Mouse (Mus musculus) liver, embryonic 16.5 days (tissue): ENCODE results near the gene Cttnbp2nl. TPM values are rescaled to one million over a fixed set of nuclear protein-coding genes. Genes with fewer than 3 reads are reported as not detected.

Experiments used
- ATAC-seq: fragments of 200-750 bp; cut with Nextera tagmentation; 2 replicates; pipeline ENCODE4 v1.8.0; 2017; ENCODE audit warnings: low read depth, mild to moderate bottlenecking, moderate number of reproducible peaks, moderate library complexity
- H3K27ac ChIP-seq: fragments of 300-500 bp; sonication (generic); 2 replicates; pipeline ENCODE4 v1.5.1; 2014; ENCODE audit warnings: mild to moderate bottlenecking, low read length
- H3K27me3 ChIP-seq: fragments of 300-500 bp; sonication (generic); 2 replicates; pipeline ENCODE4 v1.6.1; 2014; ENCODE audit warnings: low read depth, low read length, mixed read lengths; ENCODE audit not compliant: control insufficient read depth, insufficient read depth
- H3K36me3 ChIP-seq: fragments of 300-500 bp; sonication (generic); 2 replicates; pipeline ENCODE4 v1.6.1; 2014; ENCODE audit warnings: mild to moderate bottlenecking; ENCODE audit not compliant: control insufficient read depth, insufficient read depth
- H3K4me1 ChIP-seq: fragments of 300-500 bp; sonication (generic); 2 replicates; pipeline ENCODE4 v1.6.1; 2014; ENCODE audit warnings: low read depth, low read length, mixed read lengths; ENCODE audit not compliant: control insufficient read depth
- H3K4me2 ChIP-seq: fragments of 300-500 bp; sonication (generic); 2 replicates; pipeline ENCODE4 v1.6.1; 2014; ENCODE audit warnings: low read depth, low read length, mixed read lengths
- H3K4me3 ChIP-seq: fragments of 300-500 bp; sonication (generic); 2 replicates; pipeline ENCODE4 v1.5.1; 2014; ENCODE audit warnings: low read depth, mild to moderate bottlenecking, low read length
- H3K9ac ChIP-seq: fragments of 300-500 bp; sonication (generic); 2 replicates; pipeline ENCODE4 v1.6.1; 2014; ENCODE audit warnings: low read depth, low read length
- H3K9me3 ChIP-seq: fragments of 300-500 bp; sonication (generic); replicated peaks from 2 replicates; pipeline ENCODE4 v1.6.1; 2016; ENCODE audit warnings: low read length; ENCODE audit not compliant: control insufficient read depth
- WGBS: fragments of 180-500 bp; shearing (Covaris S2); extraction: QIAGEN DNeasy Blood & Tissue Kit; methylation state at CpG from one replicate; pipeline ENCODE4 v1.1.7; 2014; ENCODE audit not compliant: insufficient replicate concordance; 5-methylcytosine and 5-hydroxymethylcytosine counted together
- polyA plus RNA-seq: library from polyadenylated mRNA; unstranded; fragments of >200 nt; fragmentation: Nextera tagmentation; extraction: Ambion mirVana; gene quantifications from 2 replicates; pipeline ENCODE4 v1.2.1, GENCODE M21; 2015

Cttnbp2nl gene
- polyA plus RNA-seq, 1 experiment from 2014 or later = 3.3 TPM

DNA sequence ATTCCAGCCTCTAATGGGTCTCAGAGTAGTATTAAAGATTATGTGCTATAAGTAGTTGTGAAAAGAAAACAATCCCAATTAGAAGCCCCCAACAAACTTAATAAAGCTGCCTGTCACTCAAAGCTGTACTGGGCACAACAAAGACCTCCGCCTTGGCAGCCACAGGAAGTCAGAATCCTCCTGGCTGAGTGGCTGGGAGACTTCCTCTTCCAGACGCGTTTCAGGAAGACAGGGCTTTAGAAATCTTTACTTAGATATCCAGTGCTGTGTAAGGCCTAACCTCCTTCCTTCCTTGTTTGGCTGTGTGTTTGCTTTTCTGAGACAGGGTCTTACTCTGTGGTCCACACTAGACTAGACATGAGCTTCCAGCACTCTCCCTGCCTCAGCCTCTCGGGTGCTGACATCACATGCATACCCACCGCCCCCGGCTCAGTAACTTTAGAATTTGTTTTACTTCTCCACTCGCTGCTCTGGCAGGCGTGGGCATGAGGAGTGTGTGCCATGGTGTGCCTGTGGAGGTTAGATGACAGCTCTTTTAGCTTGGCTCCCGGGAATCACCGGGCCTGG lies 16.6 kb downstream of the Cttnbp2nl start:
- ATAC-seq = no peak
- no peak overlapping the region for H3K9ac ChIP-seq
- no peaks in the 10 kb centered on the region for H3K36me3 ChIP-seq
- no peaks in the 10 kb centered on the region for H3K27me3 ChIP-seq
- H3K9me3 ChIP-seq = no peaks in the 10 kb centered on the region
- H3K4me2 ChIP-seq = no peak overlapping the region
- WGBS = 37% methylated on average over 10 of the region's 10 CpGs
- no peak overlapping the region for H3K4me3 ChIP-seq
- no peak overlapping the region; the same call in 1 of the 2 replicates for H3K27ac ChIP-seq
- no peaks in the 10 kb centered on the region for H3K4me1 ChIP-seq

- no peaks in the 10 kb centered on the region for H3K36me3 ChIP-seq
- H3K9me3 ChIP-seq = no peaks in the 10 kb centered on the region
- no peak overlapping the region for H3K4me3 ChIP-seq
- H3K4me1 ChIP-seq = no peaks in the 10 kb centered on the region
- H3K27me3 ChIP-seq = no peaks in the 10 kb centered on the region
- ATAC-seq = peak; percentile 56
- 37% methylated on average over 10 of the region's 10 CpGs for WGBS
- H3K9ac ChIP-seq = no peak overlapping the region
- no peak overlapping the region for H3K4me2 ChIP-seq
- H3K27ac ChIP-seq = peak overlapping the region; percentile 18
These were observed 29.5 kb downstream of the Cttnbp2nl start for GRCm38 (mm10) chr3:105023371-105024005.

- 17% methylated on average over 12 of the region's 12 CpGs for WGBS
- Histone ChIP-seq H3K4me2 (no peak overlapping the region), H3K27me3 (no peaks in the 10 kb centered on the region), H3K9ac (no peak overlapping the region), H3K27ac (no peak overlapping the region), H3K36me3 (no peaks in the 10 kb centered on the region), H3K4me3 (no peak overlapping the region), H3K4me1 (no peaks in the 10 kb centered on the region), H3K9me3 (no peaks in the 10 kb centered on the region)
- ATAC-seq = no peak
These were observed 32.9 kb downstream of the Cttnbp2nl start for GRCm38 (mm10) chr3:105019826-105020692.

DNA sequence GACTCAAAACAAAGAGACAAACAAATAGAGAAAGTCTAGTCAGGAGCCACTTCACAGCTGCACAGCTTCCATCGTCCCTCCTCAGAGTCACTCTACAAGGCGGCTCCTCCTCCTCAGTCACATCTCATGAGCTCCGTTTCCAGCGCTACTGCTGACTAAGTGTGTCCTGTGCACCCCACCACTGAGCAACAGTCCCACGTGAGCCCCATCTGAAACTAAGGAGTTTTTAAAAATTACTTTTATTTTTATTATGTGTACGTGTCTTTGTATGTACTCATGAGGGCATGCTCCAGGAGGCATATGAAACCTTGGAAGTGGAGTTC lies 34.2 kb downstream of the Cttnbp2nl start:
- Histone ChIP-seq H3K27me3 (no peaks in the 10 kb centered on the region), H3K27ac (no peak overlapping the region), H3K9me3 (no peaks in the 10 kb centered on the region), H3K4me2 (no peak overlapping the region), H3K4me3 (no peak overlapping the region), H3K9ac (no peak overlapping the region), H3K4me1 (no peaks in the 10 kb centered on the region), H3K36me3 (no peaks in the 10 kb centered on the region)
- WGBS = 56% methylated on average over 6 of the region's 6 CpGs
- ATAC-seq = no peak

DNA sequence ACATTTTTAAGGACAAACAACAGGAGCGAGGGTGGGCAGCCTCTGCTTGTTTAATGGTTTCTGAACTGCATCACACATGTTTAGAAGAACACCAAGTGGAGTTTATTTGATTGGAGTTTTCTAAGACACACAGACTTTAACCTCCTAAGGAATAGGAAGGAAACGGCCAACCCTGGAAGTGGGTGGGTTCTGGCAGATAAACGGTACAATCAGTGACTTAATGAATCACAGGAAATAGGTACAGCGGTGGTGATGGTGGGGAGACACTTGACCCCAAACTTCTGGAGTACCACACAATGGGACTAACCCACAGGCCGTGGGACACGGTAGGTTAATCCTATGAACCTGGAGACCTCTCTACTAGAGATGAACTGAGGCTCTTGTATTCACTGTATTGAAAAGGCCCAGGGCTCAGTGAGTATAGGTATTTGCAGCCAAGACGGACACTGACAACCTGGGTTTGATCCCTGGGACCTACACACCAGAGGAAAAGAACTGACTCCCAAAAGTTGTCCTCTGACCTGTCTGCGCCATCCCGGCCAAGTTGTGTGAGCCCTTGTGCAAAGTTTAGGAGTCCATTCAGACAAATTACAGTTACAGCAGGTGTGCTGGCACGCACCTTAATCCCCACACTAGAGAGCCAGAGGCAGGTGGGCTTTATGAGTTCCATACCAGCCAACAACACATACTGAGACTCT lies 34.7 kb downstream of the Cttnbp2nl start:
- ATAC-seq = no peak
- 35% methylated on average over 10 of the region's 10 CpGs for WGBS
- no peak overlapping the region for H3K27ac ChIP-seq

GRCm38 (mm10) chr3:105017314-105017713 lies 35.6 kb downstream of the Cttnbp2nl start:
- H3K9ac ChIP-seq = no peak overlapping the region
- no peaks in the 10 kb centered on the region for H3K36me3 ChIP-seq
- no peak overlapping the region for H3K4me2 ChIP-seq
- no peaks in the 10 kb centered on the region for H3K9me3 ChIP-seq
- H3K4me3 ChIP-seq = no peak overlapping the region
- H3K27ac ChIP-seq = no peak overlapping the region; the same call in 1 of the 2 replicates
- WGBS = 30% methylated on average over 8 of the region's 8 CpGs
- peak; percentile 39; the same call in 1 of the 2 replicates for ATAC-seq
- H3K4me1 ChIP-seq = no peaks in the 10 kb centered on the region
- H3K27me3 ChIP-seq = no peaks in the 10 kb centered on the region

More for the DNA sequence above, 34.7 kb downstream of the Cttnbp2nl start:
- H3K9ac ChIP-seq = no peak overlapping the region
- H3K9me3 ChIP-seq = no peaks in the 10 kb centered on the region
- H3K27me3 ChIP-seq = no peaks in the 10 kb centered on the region
- H3K4me1 ChIP-seq = no peaks in the 10 kb centered on the region
- H3K4me2 ChIP-seq = no peak overlapping the region
- H3K4me3 ChIP-seq = no peak overlapping the region
- no peaks in the 10 kb centered on the region for H3K36me3 ChIP-seq

GRCm38 (mm10) chr3:105016204-105016603 lies 36.7 kb downstream of the Cttnbp2nl start:
- no peaks in the 10 kb centered on the region for H3K9me3 ChIP-seq
- no peaks in the 10 kb centered on the region for H3K36me3 ChIP-seq
- H3K4me2 ChIP-seq = no peak overlapping the region
- no peaks in the 10 kb centered on the region for H3K4me1 ChIP-seq
- no peak overlapping the region for H3K4me3 ChIP-seq
- ATAC-seq = no peak
- H3K9ac ChIP-seq = no peak overlapping the region
- H3K27me3 ChIP-seq = no peaks in the 10 kb centered on the region
- WGBS = 43% methylated on average over 7 of the region's 7 CpGs
- no peak overlapping the region for H3K27ac ChIP-seq

DNA sequence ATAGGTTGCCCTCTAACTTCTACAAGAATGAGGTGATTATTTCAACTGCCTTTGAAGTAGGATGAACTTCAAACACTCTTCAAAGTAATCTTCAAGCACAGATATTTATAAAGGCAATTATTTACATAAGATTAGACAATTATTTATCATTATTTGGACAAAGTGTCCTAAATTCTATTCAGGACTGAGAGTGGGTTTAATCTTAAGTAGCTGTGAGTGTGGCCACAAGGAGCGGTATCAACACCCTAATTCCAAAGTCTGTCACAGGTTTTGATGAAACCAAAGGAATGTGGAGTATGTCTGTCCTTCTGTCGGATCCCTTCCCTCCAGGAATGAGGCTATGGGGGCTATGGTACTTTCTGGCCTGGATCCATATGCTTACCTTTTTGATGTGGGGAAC lies 38.0 kb downstream of the Cttnbp2nl start:
- Histone ChIP-seq H3K27ac (no peak overlapping the region), H3K9ac (no peak overlapping the region), H3K4me1 (no peaks in the 10 kb centered on the region), H3K4me2 (no peak overlapping the region), H3K9me3 (no peaks in the 10 kb centered on the region), H3K36me3 (no peaks in the 10 kb centered on the region), H3K27me3 (no peaks in the 10 kb centered on the region), H3K4me3 (no peak overlapping the region)
- 60% methylated on average over 2 of the region's 2 CpGs for WGBS
- ATAC-seq = no peak
